Mouse (Mus musculus) spleen, postnatal 14 days (tissue): ENCODE data around the gene Eme2.
"Not testable (repeated sequence)": the region's sequence is repeated elsewhere in the genome, so short reads cannot be mapped to it uniquely, and the experiment has no call there.

Experiments used
- DNase-seq, 2 experiments: peaks; one replicate each; pipeline ENCODE4 v3.0.0; 2021 to 2022; ENCODE audit warnings: low spot score in 2 of 2

Eme2 gene

GRCm38 (mm10) chr17:24894995-24895547 lies at the start of gene Eme2, which contains the start of gene Mrps34:
Gene Eme2 (minus strand): TSS chr17:24895087.
Gene Mrps34 (plus strand): TSS chr17:24895116.
- peak; percentile 54 to 73 for DNase-seq

- not testable (repeated sequence) for DNase-seq
Measured at GRCm38 (mm10) chr17:24943589-24943988, 48.7 kb upstream of the Eme2 start.

- DNase-seq = no peak
Measured at GRCm38 (mm10) chr17:24943036-24943435, 48.1 kb upstream of the Eme2 start.

- DNase-seq = peak; percentile 29 to 46
Measured at GRCm38 (mm10) chr17:24942453-24942852, 47.6 kb upstream of the Eme2 start.

GRCm38 (mm10) chr17:24937266-24937665 lies 42.4 kb upstream of the Eme2 start:
- no peak for DNase-seq

- peak; percentile 95 to 96 for DNase-seq
Measured at GRCm38 (mm10) chr17:24936259-24937237, 41.7 kb upstream of the Eme2 start, which contains the start of gene Mapk8ip3. Gene Mapk8ip3 (minus strand): TSS chr17:24936977.

- no peak for DNase-seq
Measured at GRCm38 (mm10) chr17:24935666-24936065, 40.8 kb upstream of the Eme2 start.

GRCm38 (mm10) chr17:24934926-24935325 lies 40.0 kb upstream of the Eme2 start:
- no peak for DNase-seq

- no peak for DNase-seq
Measured at GRCm38 (mm10) chr17:24933163-24933562, 38.3 kb upstream of the Eme2 start.

- DNase-seq = no peak
Measured at GRCm38 (mm10) chr17:24932431-24932830, 37.5 kb upstream of the Eme2 start.

GRCm38 (mm10) chr17:24929506-24929905 lies 34.6 kb upstream of the Eme2 start:
- DNase-seq = no peak

GRCm38 (mm10) chr17:24923246-24923645 lies 28.4 kb upstream of the Eme2 start:
- no peak for DNase-seq

- DNase-seq = no peak
Measured at GRCm38 (mm10) chr17:24913984-24914383, 19.1 kb upstream of the Eme2 start.

GRCm38 (mm10) chr17:24907591-24907990 lies 12.7 kb upstream of the Eme2 start:
- no peak for DNase-seq

GRCm38 (mm10) chr17:24903767-24904166 lies 8.9 kb upstream of the Eme2 start:
- no peak for DNase-seq

GRCm38 (mm10) chr17:24902671-24903474 lies 8.0 kb upstream of the Eme2 start:
- peak; percentile 46 to 65 for DNase-seq

- DNase-seq = no peak
Measured at GRCm38 (mm10) chr17:24902124-24902523, 7.2 kb upstream of the Eme2 start.

GRCm38 (mm10) chr17:24900014-24900413 lies 5.1 kb upstream of the Eme2 start:
- DNase-seq = no peak

GRCm38 (mm10) chr17:24899153-24899552 lies 4.3 kb upstream of the Eme2 start:
- no peak for DNase-seq

- DNase-seq = no peak
Measured at GRCm38 (mm10) chr17:24898041-24898854, 3.4 kb upstream of the Eme2 start.

GRCm38 (mm10) chr17:24897600-24897999 lies 2.7 kb upstream of the Eme2 start:
- no peak for DNase-seq
